Mouse (Mus musculus): ENCODE results near the gene Tbx3. TPM values are rescaled to one million over a fixed set of nuclear protein-coding genes. Genes with fewer than 3 reads are reported as not detected.

Tbx3 gene
- polyA plus RNA-seq, 1 experiment: 1.6 TPM

- no peak overlapping the region for H3K27ac ChIP-seq (ENCODE audit: insufficient read depth, low read length)
- WGBS: under 1% methylated on average over 61 of the region's 61 CpGs
- H3K4me1 ChIP-seq (ENCODE audit: control insufficient read depth, insufficient read depth, low read length): no peaks in the 10 kb centered on the region
- DNase-seq: no peak
- no peak overlapping the region for H3K4me3 ChIP-seq (replicated peaks; ENCODE audit: insufficient read depth, low read depth, low read length)
- TF ChIP-seq CTCF (IDR thresholded peaks at IDR 0.05; ENCODE audit: borderline replicate concordance, insufficient read depth, low read depth, low read length) (no peak), POLR2A (IDR thresholded peaks at IDR 0.05; ENCODE audit: borderline replicate concordance, insufficient read depth, low read length) (no peak)
- peaks cover 8% of the 10 kb centered on the region; the same call in 1 of the 2 replicates for H3K27me3 ChIP-seq (ENCODE audit: control insufficient read depth, insufficient read depth, low read length)
These were observed 516 bp upstream of the Tbx3 start for GRCm38 (mm10) chr5:119669741-119670565.

GRCm38 (mm10) chr5:119671124-119671801 is 794 bp downstream of the Tbx3 start:
- Histone ChIP-seq H3K27me3 (ENCODE audit: control insufficient read depth, insufficient read depth, low read length) (peaks cover 10% of the 10 kb centered on the region; the same call in 1 of the 2 replicates), H3K4me3 (replicated peaks; ENCODE audit: insufficient read depth, low read depth, low read length) (no peak overlapping the region), H3K4me1 (ENCODE audit: control insufficient read depth, insufficient read depth, low read length) (no peaks in the 10 kb centered on the region), H3K27ac (ENCODE audit: insufficient read depth, low read length) (no peak overlapping the region)
- 2% methylated on average over 40 of the region's 40 CpGs for WGBS
- TF ChIP-seq POLR2A (IDR thresholded peaks at IDR 0.05; ENCODE audit: borderline replicate concordance, insufficient read depth, low read length): no peak
- no peak for TF ChIP-seq CTCF (IDR thresholded peaks at IDR 0.05; ENCODE audit: borderline replicate concordance, insufficient read depth, low read depth, low read length)
- DNase-seq: no peak

- H3K27ac ChIP-seq (ENCODE audit: insufficient read depth, low read length): no peak overlapping the region
- TF ChIP-seq CTCF (IDR thresholded peaks at IDR 0.05; ENCODE audit: borderline replicate concordance, insufficient read depth, low read depth, low read length) (no peak), POLR2A (IDR thresholded peaks at IDR 0.05; ENCODE audit: borderline replicate concordance, insufficient read depth, low read length) (no peak)
- WGBS: 4% methylated on average over 23 of the region's 23 CpGs
These were observed 1.5 kb downstream of the Tbx3 start for GRCm38 (mm10) chr5:119671965-119672347.

GRCm38 (mm10) chr5:119672348-119672983 is 2.0 kb downstream of the Tbx3 start:
- TF ChIP-seq POLR2A (IDR thresholded peaks at IDR 0.05; ENCODE audit: borderline replicate concordance, insufficient read depth, low read length): no peak
- TF ChIP-seq CTCF (IDR thresholded peaks at IDR 0.05; ENCODE audit: borderline replicate concordance, insufficient read depth, low read depth, low read length): no peak
- Histone ChIP-seq H3K4me3 (replicated peaks; ENCODE audit: insufficient read depth, low read depth, low read length) (no peak overlapping the region), H3K27me3 (ENCODE audit: control insufficient read depth, insufficient read depth, low read length) (peaks cover 10% of the 10 kb centered on the region; the same call in 1 of the 2 replicates), H3K27ac (ENCODE audit: insufficient read depth, low read length) (no peak overlapping the region), H3K4me1 (ENCODE audit: control insufficient read depth, insufficient read depth, low read length) (no peaks in the 10 kb centered on the region)
- 4% methylated on average over 19 of the region's 19 CpGs for WGBS
- DNase-seq: no peak

More at GRCm38 (mm10) chr5:119671965-119672347, 1.5 kb downstream of the Tbx3 start:
- no peaks in the 10 kb centered on the region for H3K4me1 ChIP-seq (ENCODE audit: control insufficient read depth, insufficient read depth, low read length)
- peak overlapping the region; percentile 17 for H3K4me3 ChIP-seq (replicated peaks; ENCODE audit: insufficient read depth, low read depth, low read length)
- no peak for DNase-seq
- peaks cover 10% of the 10 kb centered on the region; the same call in 1 of the 2 replicates for H3K27me3 ChIP-seq (ENCODE audit: control insufficient read depth, insufficient read depth, low read length)

- no peak for TF ChIP-seq POLR2A (IDR thresholded peaks at IDR 0.05; ENCODE audit: borderline replicate concordance, insufficient read depth, low read length)
- no peak for TF ChIP-seq CTCF (IDR thresholded peaks at IDR 0.05; ENCODE audit: borderline replicate concordance, insufficient read depth, low read depth, low read length)
- H3K27me3 ChIP-seq (ENCODE audit: control insufficient read depth, insufficient read depth, low read length): peaks cover 8% of the 10 kb centered on the region; the same call in 1 of the 2 replicates
- H3K4me3 ChIP-seq (replicated peaks; ENCODE audit: insufficient read depth, low read depth, low read length): no peak overlapping the region
- DNase-seq: no peak
- H3K4me1 ChIP-seq (ENCODE audit: control insufficient read depth, insufficient read depth, low read length): no peaks in the 10 kb centered on the region
- H3K27ac ChIP-seq (ENCODE audit: insufficient read depth, low read length): no peak overlapping the region
- 6% methylated on average over 17 of the region's 17 CpGs for WGBS
These were observed 2.6 kb downstream of the Tbx3 start for GRCm38 (mm10) chr5:119672984-119673600.

GRCm38 (mm10) chr5:119673716-119674605 is 3.5 kb downstream of the Tbx3 start:
- 6% methylated on average over 22 of the region's 22 CpGs for WGBS
- Histone ChIP-seq H3K4me1 (ENCODE audit: control insufficient read depth, insufficient read depth, low read length) (no peaks in the 10 kb centered on the region), H3K4me3 (replicated peaks; ENCODE audit: insufficient read depth, low read depth, low read length) (no peak overlapping the region), H3K27ac (ENCODE audit: insufficient read depth, low read length) (no peak overlapping the region), H3K27me3 (ENCODE audit: control insufficient read depth, insufficient read depth, low read length) (peaks cover 8% of the 10 kb centered on the region; the same call in 1 of the 2 replicates)
- TF ChIP-seq POLR2A (IDR thresholded peaks at IDR 0.05; ENCODE audit: borderline replicate concordance, insufficient read depth, low read length): no peak
- TF ChIP-seq CTCF (IDR thresholded peaks at IDR 0.05; ENCODE audit: borderline replicate concordance, insufficient read depth, low read depth, low read length): no peak
- no peak for DNase-seq
